Mouse (Mus musculus): ENCODE data around the gene Tmc3.

- TF ChIP-seq GATA1 (IDR thresholded peaks at IDR 0.05; ENCODE audit: borderline replicate concordance, low read length) (no peak), POLR2AphosphoS5 (IDR thresholded peaks at IDR 0.05; ENCODE audit: insufficient replicate concordance, low read depth, low read length) (no peak), CTCF (IDR thresholded peaks at IDR 0.05; ENCODE audit: low read depth, low read length) (no peak), TAL1 (conservative IDR thresholded peaks at IDR 0.05; ENCODE audit: low read depth, low read length) (no peak), GATA2 (IDR thresholded peaks at IDR 0.05; ENCODE audit: borderline replicate concordance, low read depth, low read length) (no peak)
These were observed 31.5 kb downstream of the Tmc3 start for GRCm38 (mm10) chr7:83616268-83616667.
